Mouse (Mus musculus) brain, embryonic 14.5 days (tissue): ENCODE results near the gene Mrps15.

Experiments used
- CTCF ChIP-seq: fragments of 200-500 bp; IDR thresholded peaks from 2 replicates; pipeline ENCODE4 v1.5.1; 2012; ENCODE audit warnings: inconsistent platforms, mild to moderate bottlenecking, moderate library complexity, borderline replicate concordance; ENCODE audit not compliant: insufficient read depth, insufficient read length; ENCODE audit errors: extremely low read depth
- POLR2A ChIP-seq: fragments of 200-500 bp; IDR thresholded peaks from 2 replicates; pipeline ENCODE4 v1.6.1; 2012; ENCODE audit warnings: mild to moderate bottlenecking, inconsistent platforms, borderline replicate concordance; ENCODE audit not compliant: poor library complexity, insufficient read depth, insufficient read length, severe bottlenecking; ENCODE audit errors: extremely low read depth

DNA sequence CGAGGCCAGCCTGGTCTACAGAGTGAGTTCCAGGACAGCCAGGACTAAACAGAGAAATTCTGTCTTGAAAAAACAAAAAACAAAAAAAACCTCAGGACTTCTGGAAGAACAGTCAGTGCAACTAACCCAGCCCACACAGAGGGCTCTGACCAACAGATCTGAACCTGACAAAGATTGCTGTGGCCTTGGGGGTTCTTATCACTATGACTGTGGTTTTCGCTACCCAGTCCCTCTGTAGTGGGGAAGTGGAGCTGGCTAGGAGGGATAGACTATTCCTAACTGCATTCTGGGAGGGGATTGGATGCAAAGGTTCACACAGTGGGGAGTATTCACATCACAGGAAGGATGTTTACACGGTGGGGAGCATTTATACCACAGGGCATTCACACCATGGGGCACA, 17.7 kb upstream of the Mrps15 start:
- TF ChIP-seq CTCF: no peak
- no peak for TF ChIP-seq POLR2A
